Mouse (Mus musculus): ENCODE data around the gene Samd10. TPM values are rescaled to one million over a fixed set of nuclear protein-coding genes. Genes with fewer than 3 reads are reported as not detected.
A peak's percentile ranks its signal among the peaks of the same experiment; 100 is the strongest.

The Samd10 gene
- total RNA-seq, 2 experiments from 2014 or later: 27.1 to 28.8 TPM

GRCm38 (mm10) chr2:181581402-181582120 lies 17.5 kb downstream of the Samd10 start:
- peak; percentile 77 to 90 for DNase-seq (ENCODE audit: extremely low spot score in 1 of 2, low spot score in 2 of 2)
- intact Hi-C loops (cut with DNase I): loop anchor here (5.0 kb wide), 1 partner anchor 189 kb away; no protein-coding TSS in a partner anchor

GRCm38 (mm10) chr2:181581016-181581401 lies 18.0 kb downstream of the Samd10 start:
- DNase-seq (ENCODE audit: extremely low spot score in 1 of 2, low spot score in 2 of 2): peak; percentile 74 to 84
- intact Hi-C loops (cut with DNase I): loop anchor here (5.0 kb wide), 1 partner anchor 189 kb away; no protein-coding TSS in a partner anchor

- intact Hi-C loops (cut with DNase I): loop anchor here (5.0 kb wide), 1 partner anchor 188 kb away; no protein-coding TSS in a partner anchor
- DNase-seq (ENCODE audit: extremely low spot score in 1 of 2, low spot score in 2 of 2): no peak
Observed at GRCm38 (mm10) chr2:181580131-181580772, 18.8 kb downstream of the Samd10 start.

- intact Hi-C loops (cut with DNase I): loop anchor here (5.0 kb wide), 2 partner anchors 57 to 187 kb away; partner anchors contain the start of gene Dnajc5
- DNase-seq (ENCODE audit: extremely low spot score in 1 of 2, low spot score in 2 of 2): no peak
Observed at GRCm38 (mm10) chr2:181579681-181580080, 19.3 kb downstream of the Samd10 start.

- intact Hi-C loops (cut with DNase I): loop anchor here (5.0 kb wide), 1 partner anchor 57 kb away; the partner anchor contains the start of gene Dnajc5
- DNase-seq (ENCODE audit: extremely low spot score in 1 of 2, low spot score in 2 of 2): no peak
Observed at GRCm38 (mm10) chr2:181578790-181579618, 20.0 kb downstream of the Samd10 start.

GRCm38 (mm10) chr2:181577981-181578581 lies 20.9 kb downstream of the Samd10 start:
- intact Hi-C loops (cut with DNase I): loop anchor here (5.0 kb wide), 1 partner anchor 56 kb away; the partner anchor contains the start of gene Dnajc5
- DNase-seq (ENCODE audit: extremely low spot score in 1 of 2, low spot score in 2 of 2): peak in 1 of 2 experiments; percentile 16

- intact Hi-C loops (cut with DNase I): loop anchor here (5.0 kb wide), 1 partner anchor 55 kb away; the partner anchor contains the start of gene Dnajc5
- DNase-seq (ENCODE audit: extremely low spot score in 1 of 2, low spot score in 2 of 2): peak in 1 of 2 experiments; percentile 8
Observed at GRCm38 (mm10) chr2:181577126-181577525, 21.9 kb downstream of the Samd10 start.

GRCm38 (mm10) chr2:181576613-181577012 lies 22.4 kb downstream of the Samd10 start:
- intact Hi-C loops (cut with DNase I): loop anchor here (5.0 kb wide), 1 partner anchor 54 kb away; the partner anchor contains the start of gene Dnajc5
- DNase-seq (ENCODE audit: extremely low spot score in 1 of 2, low spot score in 2 of 2): no peak

GRCm38 (mm10) chr2:181574921-181575545 lies 24.0 kb downstream of the Samd10 start:
- DNase-seq (ENCODE audit: extremely low spot score in 1 of 2, low spot score in 2 of 2): no peak
- intact Hi-C loops (cut with DNase I): loop anchor here (5.0 kb wide), 1 partner anchor 53 kb away; the partner anchor contains the start of gene Dnajc5

- peak in 1 of 2 experiments; percentile 10 for DNase-seq (ENCODE audit: extremely low spot score in 1 of 2, low spot score in 2 of 2)
- intact Hi-C loops (cut with DNase I): no loop called here
Observed at GRCm38 (mm10) chr2:181573961-181574360, 25.1 kb downstream of the Samd10 start.

GRCm38 (mm10) chr2:181572921-181573920 lies 25.8 kb downstream of the Samd10 start:
- DNase-seq (ENCODE audit: extremely low spot score in 1 of 2, low spot score in 2 of 2): peak in 1 of 2 experiments; percentile 12
- intact Hi-C loops (cut with DNase I): no loop called here

GRCm38 (mm10) chr2:181571941-181572670 lies 26.9 kb downstream of the Samd10 start:
- DNase-seq (ENCODE audit: extremely low spot score in 1 of 2, low spot score in 2 of 2): peak in 1 of 2 experiments; percentile 18
- intact Hi-C loops (cut with DNase I): no loop called here

- intact Hi-C loops (cut with DNase I): no loop called here
- peak in 1 of 2 experiments; percentile 25 for DNase-seq (ENCODE audit: extremely low spot score in 1 of 2, low spot score in 2 of 2)
Observed at GRCm38 (mm10) chr2:181570921-181571595, 28.0 kb downstream of the Samd10 start.

GRCm38 (mm10) chr2:181570375-181570774 lies 28.6 kb downstream of the Samd10 start:
- DNase-seq (ENCODE audit: extremely low spot score in 1 of 2, low spot score in 2 of 2): no peak
- intact Hi-C loops (cut with DNase I): no loop called here

- intact Hi-C loops (cut with DNase I): no loop called here
Observed at GRCm38 (mm10) chr2:181569856-181570255, 29.2 kb downstream of the Samd10 start.

More at GRCm38 (mm10) chr2:181569856-181570255, 29.2 kb downstream of the Samd10 start:
- no peak for DNase-seq (ENCODE audit: extremely low spot score in 1 of 2, low spot score in 2 of 2)
